Mouse (Mus musculus) hindbrain, postnatal 0 days (tissue): ENCODE measurements around the gene Unc13d. TPM values are rescaled to one million over a fixed set of nuclear protein-coding genes. Genes with fewer than 3 reads are reported as not detected.

Source experiments
- ATAC-seq: fragments of 200-750 bp; cut with Nextera tagmentation; 2 replicates; pipeline ENCODE4 v1.8.0; 2017; ENCODE audit warnings: mild to moderate bottlenecking, moderate TSS enrichment, moderate library complexity
- DNase-seq: peaks from one replicate; pipeline ENCODE4 v3.0.0-alpha.2; 2015; ENCODE audit warnings: low spot score
- H3K27ac ChIP-seq: fragments of 300-500 bp; sonication (generic); 2 replicates; pipeline ENCODE4 v1.5.1; 2014; ENCODE audit warnings: mild to moderate bottlenecking
- H3K27me3 ChIP-seq: fragments of 300-500 bp; sonication (generic); 2 replicates; pipeline ENCODE4 v1.6.1; 2014; ENCODE audit warnings: low read length, mixed read lengths; ENCODE audit not compliant: insufficient read depth
- H3K36me3 ChIP-seq: fragments of 300-500 bp; sonication (generic); 2 replicates; pipeline ENCODE4 v1.6.1; 2014; ENCODE audit warnings: low read length, mixed read lengths; ENCODE audit not compliant: insufficient read depth
- H3K4me1 ChIP-seq: fragments of 300-500 bp; sonication (generic); 2 replicates; pipeline ENCODE4 v1.6.1; 2014; ENCODE audit warnings: antibody characterized with exemption, low read length, mixed read lengths; ENCODE audit not compliant: insufficient read depth
- H3K4me2 ChIP-seq: fragments of 300-500 bp; sonication (generic); 2 replicates; pipeline ENCODE4 v1.6.1; 2014; ENCODE audit warnings: low read depth, mild to moderate bottlenecking, low read length, moderate library complexity, mixed read lengths
- H3K4me3 ChIP-seq: fragments of 300-500 bp; sonication (generic); 2 replicates; pipeline ENCODE4 v1.5.1; 2014; ENCODE audit warnings: low read length
- H3K9ac ChIP-seq: fragments of 300-500 bp; sonication (generic); replicated peaks from 2 replicates; pipeline ENCODE4 v1.6.1; 2014; ENCODE audit warnings: mild to moderate bottlenecking, low read length, moderate library complexity, mixed read lengths
- H3K9me3 ChIP-seq: fragments of 300-500 bp; sonication (generic); 2 replicates; pipeline ENCODE4 v1.6.1; 2016; ENCODE audit warnings: low read length, mixed read lengths
- CTCF ChIP-seq: IDR thresholded peaks from 2 replicates; pipeline ENCODE4 v1.5.1; 2016; ENCODE audit warnings: antibody characterized with exemption, control low read depth, low read depth
- WGBS: fragments of 180-500 bp; shearing (Covaris S2); extraction: QIAGEN DNeasy Blood & Tissue Kit; methylation state at CpG from one replicate; pipeline ENCODE4 v1.1.7; 2014; 5-methylcytosine and 5-hydroxymethylcytosine counted together
- polyA plus RNA-seq: library from polyadenylated mRNA; unstranded; fragments of >200 nt; fragmentation: Nextera tagmentation; extraction: Ambion mirVana; gene quantifications from 2 replicates; pipeline ENCODE4 v1.2.1, GENCODE M21; 2015
- total RNA-seq: library from RNA; depleted of rRNA; stranded (reverse); fragments of >200 nt; gene quantifications from 2 replicates; pipeline ENCODE4 v1.2.3, GENCODE M21; 2014

The Unc13d gene
- total and polyA plus RNA-seq, 2 experiments from 2014 or later, result 0.65 to 1.3 TPM

DNA sequence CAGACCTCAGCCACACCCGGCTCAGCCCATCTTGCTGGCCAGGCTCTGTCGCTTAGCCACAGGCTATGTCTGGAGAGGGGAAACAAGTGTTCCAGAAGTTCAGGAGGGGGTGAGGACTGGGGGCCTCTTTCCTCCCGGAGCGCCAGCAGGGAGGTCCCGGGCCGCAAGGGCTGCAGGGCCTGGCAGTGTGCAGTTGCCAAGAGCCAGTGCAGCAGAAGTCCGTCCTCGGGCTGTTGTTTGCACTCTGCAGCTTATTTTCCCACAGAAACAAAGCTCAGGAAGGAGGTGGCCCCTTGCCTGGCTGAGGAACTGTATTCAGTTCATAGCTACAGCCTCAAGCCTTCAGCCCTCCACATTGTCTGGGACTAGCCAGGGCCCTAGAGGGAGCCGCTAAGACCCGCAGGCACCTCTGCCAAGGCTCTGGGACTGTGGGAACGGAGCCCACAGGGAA is 24.2 kb upstream of the Unc13d start:
- peak; percentile 85; the same call in 1 of the 2 replicates for ATAC-seq
- no peak overlapping the region for H3K4me3 ChIP-seq
- no peaks in the 10 kb centered on the region for H3K36me3 ChIP-seq
- H3K4me2 ChIP-seq, result no peak overlapping the region
- no peak; the same call in 1 of the 2 replicates for TF ChIP-seq CTCF
- WGBS, result 17% methylated on average over 11 of the region's 11 CpGs
- peak overlapping the region; percentile 78 for H3K27ac ChIP-seq
- no peaks in the 10 kb centered on the region for H3K27me3 ChIP-seq
- peak; percentile 69 for DNase-seq
- H3K9me3 ChIP-seq, result no peaks in the 10 kb centered on the region
- 0 out of 2 replicates have a peak overlapping the region, but pooled peaks have one; percentile 3 for H3K9ac ChIP-seq
- H3K4me1 ChIP-seq, result 0 out of 2 replicates have a peak, but pooled peaks cover 6% of the 10 kb centered on the region

DNA sequence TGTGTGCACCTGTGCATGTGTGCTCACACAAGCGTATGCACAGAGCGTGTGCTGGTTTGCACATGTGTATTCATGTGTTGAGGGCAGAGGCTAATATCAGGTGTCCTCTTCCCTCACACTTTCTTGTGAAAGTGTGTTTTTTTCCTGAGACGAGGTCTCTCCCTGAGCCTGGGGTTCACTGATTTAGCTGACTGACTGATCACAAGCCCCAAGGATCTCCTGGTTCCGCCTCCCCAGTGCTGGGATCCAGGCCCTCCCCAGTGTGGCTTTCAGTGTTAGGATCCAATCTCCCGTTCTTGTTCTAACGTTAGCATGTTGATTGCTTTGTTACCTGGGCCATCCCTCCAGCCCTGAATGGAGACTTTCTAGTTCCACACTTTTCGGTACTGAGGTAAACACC is 23.1 kb upstream of the Unc13d start:
- Histone ChIP-seq H3K36me3 (no peaks in the 10 kb centered on the region), H3K9me3 (no peaks in the 10 kb centered on the region), H3K9ac (no peak overlapping the region), H3K4me3 (no peak overlapping the region), H3K27ac (peak overlapping the region; percentile 78; the same call in 1 of the 2 replicates), H3K27me3 (no peaks in the 10 kb centered on the region), H3K4me1 (0 out of 2 replicates have a peak, but pooled peaks cover 6% of the 10 kb centered on the region), H3K4me2 (no peak overlapping the region)
- no peak for TF ChIP-seq CTCF
- WGBS, result 82% methylated on average over 7 of the region's 7 CpGs
- DNase-seq (no peak), ATAC-seq (no peak)

DNA sequence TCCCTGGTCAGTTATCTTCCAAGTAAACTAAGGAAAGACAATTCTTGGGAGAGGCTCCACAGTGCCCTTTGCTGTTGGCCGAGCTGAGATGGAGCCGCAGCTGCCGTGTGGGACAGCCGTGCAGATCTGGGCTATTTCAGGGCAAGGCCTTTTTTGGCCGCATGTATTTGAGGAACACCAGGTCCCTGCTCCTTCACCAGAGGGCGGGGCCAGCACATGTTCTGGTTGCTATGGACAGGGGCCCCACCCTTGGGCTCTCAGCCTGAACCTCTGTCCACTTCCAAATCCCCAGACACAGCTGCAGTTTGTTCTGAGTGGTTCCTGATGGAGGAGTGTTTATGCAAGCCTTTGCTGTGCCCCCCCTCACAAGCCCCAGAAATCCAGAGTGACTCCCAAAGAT is 22.6 kb upstream of the Unc13d start:
- 78% methylated on average over 6 of the region's 6 CpGs for WGBS
- no peak for TF ChIP-seq CTCF
- no peak overlapping the region for H3K4me2 ChIP-seq
- no peaks in the 10 kb centered on the region for H3K9me3 ChIP-seq
- H3K27me3 ChIP-seq, result no peaks in the 10 kb centered on the region
- no peak overlapping the region for H3K4me3 ChIP-seq
- no peak overlapping the region for H3K27ac ChIP-seq
- no peaks in the 10 kb centered on the region for H3K36me3 ChIP-seq
- 0 out of 2 replicates have a peak, but pooled peaks cover 6% of the 10 kb centered on the region for H3K4me1 ChIP-seq
- DNase-seq (no peak), ATAC-seq (no peak)
- no peak overlapping the region for H3K9ac ChIP-seq

DNA sequence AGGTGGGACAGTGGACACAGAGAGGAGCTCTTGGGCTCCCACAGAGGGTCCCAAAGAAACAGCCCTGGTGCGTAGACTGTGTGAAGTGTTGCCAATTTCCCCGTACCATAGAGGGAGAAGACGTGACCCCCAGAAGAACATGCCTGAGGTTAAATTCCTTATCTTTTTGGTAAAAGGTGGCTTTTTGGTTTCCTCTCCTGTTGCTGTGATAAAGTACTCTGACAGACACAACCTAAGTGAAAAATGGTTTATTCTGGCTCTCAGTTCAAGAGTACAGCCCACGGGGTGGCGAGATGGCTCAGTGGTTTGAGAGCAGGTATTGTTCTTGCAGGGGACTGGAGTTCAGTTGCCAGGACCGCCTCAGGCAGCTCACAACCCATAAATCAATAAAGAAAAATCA is 21.7 kb upstream of the Unc13d start:
- 88% methylated on average over 6 of the region's 6 CpGs for WGBS
- Histone ChIP-seq H3K9me3 (no peaks in the 10 kb centered on the region), H3K4me3 (no peak overlapping the region), H3K27me3 (no peaks in the 10 kb centered on the region), H3K9ac (no peak overlapping the region), H3K4me1 (0 out of 2 replicates have a peak, but pooled peaks cover 6% of the 10 kb centered on the region), H3K4me2 (no peak overlapping the region), H3K36me3 (no peaks in the 10 kb centered on the region), H3K27ac (no peak overlapping the region)
- no peak for DNase-seq
- no peak for ATAC-seq
- TF ChIP-seq CTCF, result no peak

DNA sequence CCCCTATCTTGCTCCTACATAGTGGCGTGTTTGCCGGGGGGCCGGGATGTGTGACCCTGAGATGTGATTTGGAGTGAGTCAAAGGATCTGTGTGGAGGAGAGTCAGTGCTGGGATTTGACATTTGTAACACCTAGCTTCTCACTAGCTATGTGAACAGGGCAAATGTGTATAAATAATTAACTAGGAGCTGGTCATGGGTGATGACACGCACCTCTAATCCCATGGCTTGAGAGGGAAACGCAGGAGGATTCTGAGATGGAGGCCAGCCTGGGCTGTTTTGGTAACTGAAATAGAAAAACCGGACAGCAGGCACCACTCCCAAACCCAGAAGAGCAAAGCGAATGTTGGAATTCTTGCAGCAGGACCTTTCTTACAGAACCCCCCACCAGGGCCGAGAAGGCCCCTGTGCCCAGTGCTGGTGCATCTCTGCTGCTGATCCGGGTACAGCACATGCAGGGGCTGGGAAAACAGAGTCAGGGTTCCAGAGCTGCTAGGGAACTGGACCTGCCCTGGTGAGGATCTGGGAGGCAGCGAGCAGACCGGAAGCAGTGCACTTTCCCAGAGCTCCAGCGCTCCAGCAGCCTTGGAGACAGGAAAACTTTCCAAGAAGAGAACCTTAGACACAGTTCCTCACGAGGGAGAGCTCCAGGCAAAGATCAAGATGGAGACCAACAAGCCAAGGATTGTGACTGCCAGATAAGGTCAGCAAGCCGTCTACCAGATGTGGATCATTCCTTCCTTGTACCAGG is 21.1 kb upstream of the Unc13d start:
- ATAC-seq, result no peak
- no peak overlapping the region for H3K4me3 ChIP-seq
- H3K27ac ChIP-seq, result no peak overlapping the region
- WGBS, result 73% methylated on average over 14 of the region's 14 CpGs
- no peak overlapping the region for H3K4me2 ChIP-seq
- H3K9me3 ChIP-seq, result no peaks in the 10 kb centered on the region
- no peaks in the 10 kb centered on the region for H3K4me1 ChIP-seq
- no peak overlapping the region for H3K9ac ChIP-seq
- no peak for DNase-seq
- no peak for TF ChIP-seq CTCF
- H3K27me3 ChIP-seq, result no peaks in the 10 kb centered on the region
- no peaks in the 10 kb centered on the region for H3K36me3 ChIP-seq

DNA sequence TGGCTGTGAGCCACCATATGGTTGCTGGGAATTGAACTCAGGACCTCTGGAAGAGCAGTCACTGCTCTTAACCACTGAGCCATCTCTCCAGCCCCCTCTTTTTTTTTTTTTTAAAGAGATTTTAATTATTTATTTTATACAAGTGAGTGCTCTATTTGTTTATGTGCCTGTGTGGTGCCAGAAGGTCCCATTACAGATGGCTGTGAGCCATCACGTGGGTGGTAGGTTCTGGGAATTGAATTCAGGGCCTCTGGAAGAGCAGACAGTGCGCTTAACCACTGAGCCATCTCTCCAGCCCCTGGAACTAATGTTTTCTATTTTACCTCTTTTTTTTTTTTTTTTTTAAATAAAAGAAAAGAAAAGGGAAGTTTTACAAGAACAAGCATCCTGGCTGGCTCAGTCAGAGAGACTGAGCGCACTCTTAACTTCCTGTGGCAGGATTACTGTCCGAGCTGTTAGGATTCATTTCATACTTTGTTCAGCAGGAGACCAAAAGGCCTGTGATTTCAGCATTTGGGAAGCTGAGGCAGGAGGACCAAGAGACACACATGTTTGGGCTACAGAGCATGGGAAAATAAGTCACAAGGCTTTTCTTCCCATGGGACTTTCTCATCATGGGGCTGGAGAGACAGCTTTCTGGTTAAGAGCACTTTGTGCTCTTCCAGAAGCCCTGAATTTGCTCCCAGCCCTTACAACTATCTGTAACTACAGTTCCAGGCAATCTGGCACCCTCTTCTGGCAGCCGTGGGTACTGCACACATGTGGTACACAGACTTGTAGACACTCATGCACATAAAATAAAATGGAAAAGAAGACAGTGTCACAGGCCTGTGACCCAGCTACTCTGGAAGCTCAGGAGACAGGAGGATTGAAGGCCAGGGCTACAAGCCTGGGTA is 18.7 kb upstream of the Unc13d start:
- no peak overlapping the region for H3K4me3 ChIP-seq
- no peaks in the 10 kb centered on the region for H3K27me3 ChIP-seq
- H3K4me1 ChIP-seq, result no peaks in the 10 kb centered on the region
- ATAC-seq (no peak), DNase-seq (no peak)
- no peak overlapping the region for H3K4me2 ChIP-seq
- no peak overlapping the region for H3K27ac ChIP-seq
- no peak overlapping the region for H3K9ac ChIP-seq
- peak; percentile 58 for TF ChIP-seq CTCF
- H3K36me3 ChIP-seq, result no peaks in the 10 kb centered on the region
- H3K9me3 ChIP-seq, result no peaks in the 10 kb centered on the region
- 95% methylated on average over 5 of the region's 5 CpGs for WGBS
